Mouse (Mus musculus) small intestine, adult 2 months (tissue): ENCODE data around the gene Phactr1.

ENCODE experiments used
- CTCF ChIP-seq: fragments of 200-500 bp; IDR thresholded peaks from 2 replicates; pipeline ENCODE4 v1.5.1; 2012; ENCODE audit warnings: low read depth, mild to moderate bottlenecking, control low read depth, inconsistent platforms, low read length, moderate library complexity, mixed read lengths; ENCODE audit not compliant: insufficient replicate concordance, insufficient read length; ENCODE audit errors: extremely low read depth
- POLR2A ChIP-seq: fragments of 200-500 bp; IDR thresholded peaks from 2 replicates; pipeline ENCODE4 v1.6.1; 2012; ENCODE audit warnings: low read depth, mild to moderate bottlenecking, control low read depth, inconsistent platforms, low read length, moderate library complexity

DNA sequence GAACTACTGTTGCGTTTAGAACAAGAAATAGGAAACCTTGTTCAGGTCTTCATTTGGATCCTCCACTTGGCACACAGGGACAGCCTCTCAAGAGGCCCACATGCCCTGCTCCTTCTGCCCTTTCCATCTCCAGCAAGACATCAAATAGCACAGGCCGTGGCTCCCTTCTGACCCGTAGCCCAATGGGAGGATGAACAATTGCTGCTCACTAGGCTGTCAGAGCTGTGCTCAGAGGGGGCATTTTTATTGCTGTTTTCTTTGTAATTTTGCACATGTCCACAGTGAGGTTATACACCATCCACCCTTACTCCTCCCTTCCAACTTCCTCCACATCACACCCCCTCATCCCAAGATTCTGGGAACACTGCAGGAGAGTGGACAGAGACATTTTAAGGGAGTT is 269.6 kb downstream of the Phactr1 start:
- no peak for TF ChIP-seq CTCF
- no peak for TF ChIP-seq POLR2A
